Mouse (Mus musculus): ENCODE measurements around the gene Dcbld2.

DNA sequence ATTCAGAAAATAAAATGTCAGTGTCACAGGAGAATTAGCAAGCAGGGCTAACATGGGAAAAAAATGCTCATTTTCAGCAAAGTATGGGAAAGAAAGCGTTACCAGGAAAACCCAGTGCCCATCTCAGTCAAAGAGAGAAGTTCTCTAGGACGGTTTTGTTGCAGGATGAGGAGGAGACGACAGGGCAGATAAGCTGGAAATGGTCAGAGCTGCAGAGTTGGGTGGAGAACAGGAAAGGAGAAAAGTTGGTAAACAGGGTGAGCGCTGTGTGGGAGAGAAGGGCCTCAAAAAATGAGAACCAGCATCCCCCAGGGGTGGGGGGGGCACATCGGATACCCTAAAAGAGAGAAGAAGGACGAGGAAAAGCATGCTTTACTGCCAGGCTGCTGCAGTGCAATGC lies 48.7 kb downstream of the Dcbld2 start:
- no peak for TF ChIP-seq GATA1 (IDR thresholded peaks at IDR 0.05; ENCODE audit: borderline replicate concordance, low read length)
- TF ChIP-seq FLI1 (IDR thresholded peaks at IDR 0.05; ENCODE audit: low read length): no peak

Measured in megakaryocyte, embryonic 14.5 days (primary cell).